Mouse (Mus musculus) heart, embryonic 10.5 days (tissue): ENCODE results near the gene Golga7b. TPM values are rescaled to one million over a fixed set of nuclear protein-coding genes. Genes with fewer than 3 reads are reported as not detected.

ENCODE experiments used
- DNase-seq: peaks from one replicate; pipeline ENCODE4 v3.0.0-alpha.2; 2017; ENCODE audit warnings: low spot score
- H3K27ac ChIP-seq: fragments of 300-500 bp; sonication (generic); 2 replicates; pipeline ENCODE4 v1.5.1; 2016; ENCODE audit warnings: mild to moderate bottlenecking
- H3K27me3 ChIP-seq: fragments of 300-500 bp; sonication (generic); 2 replicates; pipeline ENCODE4 v1.6.1; 2016; ENCODE audit warnings: mild to moderate bottlenecking; ENCODE audit not compliant: poor library complexity, insufficient read depth, severe bottlenecking
- H3K36me3 ChIP-seq: fragments of 300-500 bp; sonication (generic); 2 replicates; pipeline ENCODE4 v1.6.1; 2016; ENCODE audit warnings: mild to moderate bottlenecking, moderate library complexity
- H3K4me1 ChIP-seq: fragments of 300-500 bp; sonication (generic); 2 replicates; pipeline ENCODE4 v1.6.1; 2016; ENCODE audit warnings: mild to moderate bottlenecking
- H3K4me3 ChIP-seq: fragments of 300-500 bp; sonication (generic); 2 replicates; pipeline ENCODE4 v1.5.1; 2016; ENCODE audit warnings: mild to moderate bottlenecking, moderate library complexity
- H3K9me3 ChIP-seq: fragments of 300-500 bp; sonication (generic); 2 replicates; pipeline ENCODE4 v1.6.1; 2016; ENCODE audit warnings: mild to moderate bottlenecking, moderate library complexity
- WGBS: fragments of 180-500 bp; shearing (Covaris S2); methylation state at CpG from one replicate; pipeline ENCODE4 v1.1.7; 2016; 5-methylcytosine and 5-hydroxymethylcytosine counted together
- polyA plus RNA-seq: library from polyadenylated mRNA; unstranded; fragments of >200 nt; fragmentation: Nextera tagmentation; extraction: Ambion mirVana; gene quantifications from 2 replicates; pipeline ENCODE4 v1.2.1, GENCODE M21; 2016

Golga7b gene
- polyA plus RNA-seq, 1 experiment from 2014 or later, result 0.06 TPM

DNA sequence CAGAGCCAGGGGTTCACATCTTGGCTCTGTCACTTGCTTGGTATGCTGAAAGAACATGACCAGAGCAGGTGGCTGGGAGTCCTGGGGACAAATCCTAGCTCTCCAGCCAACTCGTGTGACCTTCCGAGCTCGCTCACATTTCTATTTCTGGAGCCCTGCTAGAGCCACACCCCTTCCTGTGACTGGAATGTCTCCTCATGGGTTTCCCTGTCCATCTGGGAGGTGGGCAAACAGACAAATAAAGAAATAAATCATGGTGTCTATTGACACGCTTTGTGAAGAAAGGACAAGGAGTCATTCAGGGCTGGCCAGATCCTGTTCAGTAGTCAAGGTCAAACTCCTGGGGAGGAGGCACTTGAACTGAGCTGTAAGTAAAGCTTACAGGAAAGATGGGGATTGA is 41.0 kb downstream of the Golga7b start:
- Histone ChIP-seq H3K27me3 (peaks cover 17% of the 10 kb centered on the region; the same call in 1 of the 2 replicates), H3K27ac (no peak overlapping the region), H3K36me3 (no peaks in the 10 kb centered on the region), H3K9me3 (no peaks in the 10 kb centered on the region), H3K4me1 (peaks cover 15% of the 10 kb centered on the region), H3K4me3 (no peak overlapping the region)
- 41% methylated on average over 4 of the region's 4 CpGs for WGBS
- no peak for DNase-seq

DNA sequence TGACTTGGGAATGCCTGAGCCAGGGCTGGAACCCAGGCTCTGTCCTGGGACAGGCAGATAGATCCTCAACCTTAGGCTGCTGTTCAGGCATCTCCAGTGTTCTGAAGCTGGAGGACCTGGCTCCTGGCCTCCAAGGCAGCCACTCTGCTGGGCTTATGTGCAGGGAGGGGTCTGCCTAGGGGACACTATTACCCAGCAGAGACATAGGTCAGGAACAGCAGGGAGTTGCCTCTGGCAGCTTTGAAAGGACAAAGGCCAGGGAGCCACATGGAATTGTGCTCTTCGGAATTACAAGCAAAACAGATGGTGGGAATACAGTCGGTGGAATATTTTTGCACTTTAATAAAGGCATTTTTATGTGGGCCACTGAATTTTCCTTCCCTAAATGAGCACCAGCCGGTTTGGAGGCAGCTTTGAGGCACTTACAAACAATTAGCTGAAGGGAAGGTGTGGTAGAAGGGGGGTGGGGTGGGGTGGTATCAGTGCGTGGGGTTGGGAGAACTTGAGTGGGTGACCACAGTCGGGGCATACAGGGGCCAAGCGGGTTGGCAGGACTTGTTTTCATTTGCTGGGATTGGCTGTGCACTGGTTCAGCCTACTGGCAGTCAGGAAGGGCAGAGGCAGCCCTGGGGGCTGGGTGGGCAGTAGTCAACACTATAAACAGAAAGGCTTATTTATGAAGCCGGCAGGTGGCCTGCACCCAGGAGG is 43.7 kb downstream of the Golga7b start:
- H3K36me3 ChIP-seq, result no peaks in the 10 kb centered on the region
- no peak overlapping the region for H3K27ac ChIP-seq
- no peak overlapping the region for H3K4me3 ChIP-seq
- DNase-seq, result no peak
- no peaks in the 10 kb centered on the region for H3K9me3 ChIP-seq
- peaks cover 16% of the 10 kb centered on the region for H3K4me1 ChIP-seq
- WGBS, result 33% methylated on average over 7 of the region's 7 CpGs
- 0 out of 2 replicates have a peak, but pooled peaks cover 8% of the 10 kb centered on the region for H3K27me3 ChIP-seq

DNA sequence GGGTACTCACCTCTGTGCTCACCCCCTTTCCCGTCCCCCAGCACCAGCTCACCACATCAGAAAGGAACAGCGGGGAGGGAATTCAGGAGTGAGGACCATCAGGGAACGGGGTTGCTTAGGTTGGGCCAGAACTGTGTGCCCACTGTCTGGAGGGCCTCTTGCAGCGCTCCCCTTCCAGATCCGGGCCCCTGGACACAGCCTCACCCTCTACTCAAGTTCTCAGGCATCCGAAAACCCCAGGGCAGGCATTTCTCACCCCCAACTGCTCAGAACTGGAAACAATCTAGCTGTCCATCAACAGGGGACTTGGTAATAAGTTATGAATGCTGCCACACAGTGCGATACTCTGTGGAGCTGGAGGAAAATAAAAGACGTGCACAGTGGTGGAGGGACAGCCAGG is 44.7 kb downstream of the Golga7b start:
- H3K4me1 ChIP-seq, result peaks cover 16% of the 10 kb centered on the region
- no peaks in the 10 kb centered on the region for H3K36me3 ChIP-seq
- 58% methylated on average over 8 of the region's 8 CpGs for WGBS
- H3K9me3 ChIP-seq, result no peaks in the 10 kb centered on the region
- H3K4me3 ChIP-seq, result no peak overlapping the region
- H3K27me3 ChIP-seq, result 0 out of 2 replicates have a peak, but pooled peaks cover 8% of the 10 kb centered on the region
- DNase-seq, result no peak
- H3K27ac ChIP-seq, result no peak overlapping the region

DNA sequence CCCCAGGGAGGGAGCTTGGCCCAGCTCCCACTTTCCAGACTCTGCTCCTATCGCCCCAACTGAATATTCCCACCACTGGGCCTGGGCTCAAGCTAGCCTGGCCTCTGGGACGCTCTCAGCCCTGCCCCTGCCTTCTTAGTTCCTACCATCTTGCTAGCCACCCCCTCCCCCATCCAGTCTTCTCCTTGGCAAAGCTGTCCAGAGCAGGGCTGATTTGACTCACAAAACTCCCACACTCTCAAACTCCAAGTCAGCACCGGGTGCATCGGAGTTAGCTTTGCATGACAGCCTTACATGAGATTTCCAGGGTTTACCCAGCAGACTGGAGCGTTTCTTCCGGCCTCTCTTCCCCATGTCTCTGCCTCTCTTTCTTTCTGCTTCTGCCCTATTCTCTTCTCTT is 45.8 kb downstream of the Golga7b start:
- H3K27ac ChIP-seq, result no peak overlapping the region
- 78% methylated on average over 6 of the region's 6 CpGs for WGBS
- H3K9me3 ChIP-seq, result no peaks in the 10 kb centered on the region

DNA sequence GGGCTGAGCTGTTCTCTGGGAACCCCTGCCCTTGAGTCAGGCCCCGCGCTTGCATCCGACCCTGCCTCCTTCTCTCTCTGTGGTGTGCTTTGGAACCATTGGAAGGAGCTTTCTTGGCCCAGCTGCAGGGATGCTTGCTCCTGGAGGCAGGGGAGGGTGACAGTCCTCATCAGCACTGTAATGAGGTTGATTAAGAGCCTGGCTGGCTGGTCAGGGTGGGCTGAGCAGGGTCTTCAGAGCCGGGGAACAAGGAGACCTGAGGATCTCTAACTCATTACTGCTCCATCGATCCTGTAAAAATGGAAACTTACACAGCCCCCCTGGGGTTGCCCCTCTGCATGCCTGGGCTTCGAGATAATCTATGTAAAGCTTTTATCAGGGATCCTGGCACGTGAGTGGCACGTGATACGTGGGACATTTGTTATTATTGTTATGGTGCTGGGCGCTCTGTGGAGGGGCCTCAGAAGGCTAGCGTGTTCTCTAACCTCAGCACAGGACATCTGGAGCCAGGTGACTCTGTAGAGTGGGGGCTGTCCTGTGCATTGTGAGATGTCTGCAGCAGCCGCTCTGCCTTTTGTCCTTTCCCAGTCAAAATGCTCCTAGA is 55.9 kb downstream of the Golga7b start:
- no peaks in the 10 kb centered on the region for H3K36me3 ChIP-seq
- no peak overlapping the region for H3K4me3 ChIP-seq
- no peaks in the 10 kb centered on the region for H3K9me3 ChIP-seq
- no peak for DNase-seq
- peaks cover 30% of the 10 kb centered on the region for H3K4me1 ChIP-seq
- 54% methylated on average over 12 of the region's 12 CpGs for WGBS
- no peak overlapping the region for H3K27ac ChIP-seq
- H3K27me3 ChIP-seq, result peaks cover 57% of the 10 kb centered on the region; the same call in 1 of the 2 replicates

More for the DNA sequence above, 45.8 kb downstream of the Golga7b start:
- Histone ChIP-seq H3K4me3 (no peak overlapping the region), H3K27me3 (0 out of 2 replicates have a peak, but pooled peaks cover 13% of the 10 kb centered on the region), H3K36me3 (no peaks in the 10 kb centered on the region), H3K4me1 (peaks cover 16% of the 10 kb centered on the region)
- no peak for DNase-seq

DNA sequence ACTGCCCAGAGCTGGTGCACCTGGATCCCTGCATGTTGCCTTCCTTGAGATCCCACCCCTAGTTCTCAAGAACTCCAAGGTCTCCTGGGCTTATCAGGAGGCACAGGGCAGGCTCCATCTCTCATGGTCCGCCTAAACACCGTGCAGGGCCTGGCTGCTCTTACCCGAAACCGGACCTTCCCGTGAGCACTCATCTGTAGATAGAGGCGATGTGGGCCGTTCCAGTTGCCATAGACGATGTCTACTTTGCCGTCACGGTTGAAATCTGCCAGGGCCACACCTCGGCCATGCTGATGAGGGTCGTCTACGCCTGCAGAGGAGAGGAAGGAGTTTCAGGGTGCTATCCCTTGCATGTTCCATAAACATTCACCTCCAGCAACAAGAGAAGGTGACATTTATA is 57.1 kb downstream of the Golga7b start:
- no peak overlapping the region for H3K27ac ChIP-seq
- no peaks in the 10 kb centered on the region for H3K9me3 ChIP-seq
- no peak overlapping the region for H3K4me3 ChIP-seq
- H3K4me1 ChIP-seq, result peaks cover 21% of the 10 kb centered on the region
- peaks cover 61% of the 10 kb centered on the region; the same call in 1 of the 2 replicates for H3K27me3 ChIP-seq
- no peak for DNase-seq
- WGBS, result 79% methylated on average over 13 of the region's 13 CpGs
- no peaks in the 10 kb centered on the region for H3K36me3 ChIP-seq

DNA sequence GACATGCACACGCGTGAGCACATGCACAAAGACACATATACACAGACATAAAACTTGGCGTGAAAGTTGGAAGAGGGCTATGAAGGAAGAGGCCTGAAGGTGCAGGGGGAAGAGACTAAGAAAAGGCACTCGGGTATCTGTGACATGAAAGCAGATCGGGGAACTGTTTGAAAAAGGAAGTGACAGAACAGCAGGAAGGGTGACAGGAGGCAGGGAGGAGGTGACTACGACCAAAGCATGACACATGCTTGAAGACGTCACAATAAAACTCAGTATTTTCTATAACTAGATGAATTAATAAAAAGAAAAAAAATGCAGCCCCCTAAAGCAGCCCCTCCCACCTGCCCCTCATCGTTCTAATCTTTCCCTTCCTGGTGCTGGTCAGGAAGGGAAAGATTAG is 58.4 kb downstream of the Golga7b start:
- 54% methylated on average over 8 of the region's 8 CpGs for WGBS
- Histone ChIP-seq H3K9me3 (no peaks in the 10 kb centered on the region), H3K36me3 (no peaks in the 10 kb centered on the region), H3K4me1 (peaks cover 20% of the 10 kb centered on the region), H3K4me3 (no peak overlapping the region), H3K27me3 (peaks cover 54% of the 10 kb centered on the region; the same call in 1 of the 2 replicates), H3K27ac (no peak overlapping the region)
- DNase-seq, result no peak

DNA sequence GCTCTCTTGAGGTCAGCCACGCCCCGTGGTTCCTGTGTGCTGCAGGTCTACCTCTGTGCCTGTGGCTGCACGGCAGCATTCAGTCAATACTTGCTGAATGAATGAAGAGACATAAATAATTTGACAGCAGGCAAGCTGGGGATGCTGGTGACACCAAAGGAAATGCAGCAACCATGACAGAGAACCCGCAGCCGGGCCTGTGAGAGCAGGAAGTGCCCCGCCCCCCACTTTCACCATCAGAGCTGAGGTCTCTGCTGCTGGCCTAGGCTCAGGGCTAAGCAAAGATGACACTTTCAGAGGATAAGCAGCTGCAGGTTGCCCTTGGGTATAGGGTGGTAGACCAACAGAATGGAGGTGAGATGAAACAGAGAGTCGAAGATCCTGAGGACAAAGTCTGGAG is 58.8 kb downstream of the Golga7b start:
- Histone ChIP-seq H3K36me3 (no peaks in the 10 kb centered on the region), H3K9me3 (no peaks in the 10 kb centered on the region), H3K4me1 (peaks cover 20% of the 10 kb centered on the region), H3K27me3 (peaks cover 52% of the 10 kb centered on the region; the same call in 1 of the 2 replicates), H3K4me3 (no peak overlapping the region), H3K27ac (no peak overlapping the region)
- 40% methylated on average over 7 of the region's 7 CpGs for WGBS
- no peak for DNase-seq

DNA sequence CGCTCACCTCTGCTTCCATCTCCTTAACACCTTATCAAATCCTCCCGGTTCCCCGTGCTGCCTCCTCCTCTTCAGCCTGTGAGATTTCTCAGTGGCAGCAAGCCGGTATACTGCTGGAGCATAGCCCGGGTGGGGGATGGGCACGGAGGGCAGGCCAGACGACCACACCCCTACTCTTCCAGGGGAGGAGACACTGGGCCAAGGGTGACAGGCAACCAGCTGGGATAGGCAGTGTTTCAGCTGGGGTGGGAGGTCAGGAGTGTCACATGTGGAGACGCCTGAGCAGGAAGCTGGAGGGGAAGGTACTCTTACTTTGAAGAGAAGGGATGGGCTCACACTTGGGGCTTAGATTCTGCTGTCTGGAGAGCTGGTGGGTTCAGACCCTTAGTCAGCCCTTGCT is 59.6 kb downstream of the Golga7b start:
- Histone ChIP-seq H3K27ac (no peak overlapping the region), H3K36me3 (no peaks in the 10 kb centered on the region), H3K4me3 (no peak overlapping the region), H3K27me3 (peaks cover 52% of the 10 kb centered on the region; the same call in 1 of the 2 replicates), H3K4me1 (peaks cover 20% of the 10 kb centered on the region), H3K9me3 (no peaks in the 10 kb centered on the region)
- no peak for DNase-seq
- WGBS, result 2% methylated on average over 8 of the region's 8 CpGs

DNA sequence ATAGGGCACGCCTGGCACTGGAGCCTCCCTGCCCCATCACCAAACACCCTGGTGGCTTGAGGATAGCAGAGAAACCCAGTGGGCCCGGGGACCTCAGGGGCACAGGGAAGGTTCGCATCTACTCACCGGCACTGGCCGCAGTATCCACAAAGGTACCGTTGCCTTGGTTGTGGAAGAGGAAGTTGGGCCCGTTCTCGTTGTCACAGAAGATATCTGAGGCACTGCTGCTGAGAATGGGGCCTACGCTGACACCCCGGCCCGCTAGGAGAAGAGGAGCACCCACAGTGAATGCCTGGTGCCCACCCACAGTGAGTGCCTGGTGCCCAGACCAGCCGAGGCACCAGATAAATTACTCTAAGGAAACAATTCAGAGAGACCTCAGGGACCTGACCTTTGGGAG is 61.6 kb downstream of the Golga7b start:
- Histone ChIP-seq H3K27ac (no peak overlapping the region), H3K36me3 (no peaks in the 10 kb centered on the region), H3K9me3 (no peaks in the 10 kb centered on the region), H3K4me3 (no peak overlapping the region), H3K4me1 (peaks cover 14% of the 10 kb centered on the region), H3K27me3 (peaks cover 53% of the 10 kb centered on the region; the same call in 1 of the 2 replicates)
- DNase-seq, result no peak
- WGBS, result 82% methylated on average over 12 of the region's 12 CpGs

DNA sequence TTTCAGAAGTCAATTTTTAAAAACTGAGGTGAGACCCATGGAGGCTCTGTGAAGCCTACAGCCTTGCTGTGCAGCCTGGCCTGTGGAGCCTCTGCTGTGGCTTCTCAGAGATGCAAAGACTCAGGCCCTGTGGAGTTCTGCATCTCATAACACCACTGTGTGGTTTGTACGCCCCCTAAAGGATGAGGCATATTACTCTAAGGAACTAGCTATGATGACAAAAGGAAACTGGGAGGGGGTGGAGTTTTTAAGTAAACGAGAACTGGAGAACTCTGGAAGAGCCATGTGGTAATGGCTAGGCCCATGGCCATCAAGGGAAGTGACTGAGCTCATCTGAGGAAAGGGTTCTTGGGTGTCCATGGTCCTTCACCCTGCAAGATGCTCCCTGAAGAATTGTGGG is 64.0 kb downstream of the Golga7b start:
- H3K9me3 ChIP-seq, result no peaks in the 10 kb centered on the region
- peaks cover 12% of the 10 kb centered on the region for H3K4me1 ChIP-seq
- no peak overlapping the region for H3K27ac ChIP-seq
- WGBS, result 31% methylated on average over 2 of the region's 2 CpGs
- H3K4me3 ChIP-seq, result no peak overlapping the region
- peaks cover 53% of the 10 kb centered on the region for H3K27me3 ChIP-seq
- H3K36me3 ChIP-seq, result no peaks in the 10 kb centered on the region
- no peak for DNase-seq

DNA sequence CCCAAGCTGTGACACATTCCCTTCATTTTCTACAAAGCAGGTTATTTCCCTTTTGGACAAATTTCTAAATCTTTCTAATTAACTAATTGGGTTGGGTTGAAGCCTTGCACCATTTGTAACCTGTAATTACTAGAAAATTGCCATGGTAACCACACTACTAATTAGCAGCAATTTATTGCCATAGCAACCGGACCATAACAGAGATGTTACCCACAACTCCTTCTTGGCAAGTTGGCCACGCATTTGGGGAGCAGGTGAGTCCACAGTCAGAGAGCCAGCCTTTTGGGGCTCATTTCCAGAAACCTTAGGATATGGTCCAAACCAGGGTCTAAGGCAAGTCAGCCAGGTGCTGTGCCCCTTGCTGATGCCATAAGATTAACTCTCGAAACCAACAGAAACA is 64.8 kb downstream of the Golga7b start:
- no peak for DNase-seq
- no peak overlapping the region for H3K4me3 ChIP-seq
- peaks cover 3% of the 10 kb centered on the region for H3K4me1 ChIP-seq
- H3K36me3 ChIP-seq, result no peaks in the 10 kb centered on the region
- peaks cover 56% of the 10 kb centered on the region for H3K27me3 ChIP-seq
- WGBS, result 70% methylated on average over 3 of the region's 3 CpGs
- H3K27ac ChIP-seq, result no peak overlapping the region
- H3K9me3 ChIP-seq, result no peaks in the 10 kb centered on the region

DNA sequence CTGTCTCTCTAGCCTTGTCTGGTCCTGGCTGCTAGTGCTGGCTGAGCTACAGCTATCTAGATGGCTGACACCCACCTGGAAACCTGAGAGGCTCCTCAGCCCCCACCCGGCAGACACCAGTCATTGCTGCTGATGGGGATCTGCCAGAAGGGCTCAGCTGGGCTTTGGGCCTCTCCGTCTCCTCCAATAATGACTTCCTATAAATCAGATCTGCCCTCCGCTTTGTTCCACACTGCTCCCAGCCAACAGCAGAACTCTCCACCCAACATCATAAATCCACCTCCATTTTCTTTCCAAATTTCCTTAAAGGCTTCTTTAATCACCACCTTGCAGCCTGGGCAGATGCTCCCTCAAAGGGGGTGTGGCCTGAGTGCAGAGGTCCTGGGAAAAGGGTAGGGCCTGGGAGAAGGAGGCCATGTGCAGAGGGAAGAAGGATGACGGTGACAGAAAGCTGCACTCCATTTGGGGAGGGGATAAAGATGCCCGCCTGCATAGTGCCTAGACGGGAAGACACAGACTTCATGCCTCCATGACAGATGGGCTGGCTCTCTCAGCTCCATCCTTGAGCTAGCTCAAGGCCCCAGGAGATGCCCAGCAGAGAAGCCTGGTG is 67.8 kb downstream of the Golga7b start:
- Histone ChIP-seq H3K27me3 (peaks cover 77% of the 10 kb centered on the region), H3K9me3 (no peaks in the 10 kb centered on the region), H3K4me1 (0 out of 2 replicates have a peak, but pooled peaks cover 3% of the 10 kb centered on the region), H3K4me3 (no peak overlapping the region), H3K27ac (no peak overlapping the region), H3K36me3 (no peaks in the 10 kb centered on the region)
- no peak for DNase-seq
- 57% methylated on average over 6 of the region's 6 CpGs for WGBS
